Mouse (Mus musculus): ENCODE results near the gene Fbxo42. TPM values are rescaled to one million over a fixed set of nuclear protein-coding genes. Genes with fewer than 3 reads are reported as not detected.

Gene Fbxo42
- polyA plus RNA-seq (2017; shearing (Covaris generic)) = 22.4 TPM

GRCm38 (mm10) chr4:141147112-141148008, at the start of gene Fbxo42:
Fbxo42 (plus strand) TSS chr4:141147913.

DNA sequence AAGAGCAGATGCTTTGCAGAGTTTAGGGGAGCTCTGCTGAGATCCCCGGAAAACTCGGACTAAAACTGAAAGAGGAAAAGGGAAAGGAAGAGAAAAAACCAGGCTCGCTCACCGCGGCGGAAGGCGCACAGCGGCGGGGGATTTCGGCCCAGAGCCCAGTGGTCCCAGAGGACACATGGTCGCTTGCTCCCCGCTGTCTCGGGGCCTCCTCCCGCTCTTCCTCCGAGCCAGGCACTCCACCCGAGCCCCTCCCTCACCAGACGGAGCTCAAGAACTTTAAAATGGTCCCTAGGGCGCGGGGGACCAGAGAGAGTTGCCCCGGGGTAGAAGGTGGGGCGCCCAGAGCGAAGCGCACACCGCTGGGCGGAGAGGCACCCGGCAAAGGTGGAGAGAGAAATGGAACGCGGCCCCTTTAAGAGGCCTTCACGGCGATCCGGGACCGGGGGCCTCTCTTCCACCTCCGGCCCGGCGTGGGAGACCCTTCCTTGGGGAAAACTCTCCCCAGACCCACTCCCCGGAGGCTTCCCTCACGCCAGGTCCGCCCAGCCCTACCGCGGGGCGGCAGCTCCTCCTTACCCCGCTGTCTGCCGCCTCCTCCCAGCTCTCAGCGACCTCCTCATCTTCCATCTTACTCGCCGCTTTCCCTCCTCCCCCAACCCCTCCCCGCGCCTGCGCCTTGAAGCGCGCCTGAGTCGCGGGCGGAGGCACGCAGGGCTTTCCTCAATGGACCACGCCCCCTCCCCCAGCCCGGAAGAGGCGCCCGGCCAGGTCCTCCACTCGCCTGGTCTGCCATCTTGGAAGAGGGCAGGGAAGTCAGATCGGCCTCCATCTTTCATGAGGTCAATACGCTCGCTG, 8.4 kb upstream of the Fbxo42 start, which contains the start of gene Szrd1:
Gene Szrd1, minus strand, starts transcription at position 660 of the 855 bp plus-strand sequence.

DNA sequence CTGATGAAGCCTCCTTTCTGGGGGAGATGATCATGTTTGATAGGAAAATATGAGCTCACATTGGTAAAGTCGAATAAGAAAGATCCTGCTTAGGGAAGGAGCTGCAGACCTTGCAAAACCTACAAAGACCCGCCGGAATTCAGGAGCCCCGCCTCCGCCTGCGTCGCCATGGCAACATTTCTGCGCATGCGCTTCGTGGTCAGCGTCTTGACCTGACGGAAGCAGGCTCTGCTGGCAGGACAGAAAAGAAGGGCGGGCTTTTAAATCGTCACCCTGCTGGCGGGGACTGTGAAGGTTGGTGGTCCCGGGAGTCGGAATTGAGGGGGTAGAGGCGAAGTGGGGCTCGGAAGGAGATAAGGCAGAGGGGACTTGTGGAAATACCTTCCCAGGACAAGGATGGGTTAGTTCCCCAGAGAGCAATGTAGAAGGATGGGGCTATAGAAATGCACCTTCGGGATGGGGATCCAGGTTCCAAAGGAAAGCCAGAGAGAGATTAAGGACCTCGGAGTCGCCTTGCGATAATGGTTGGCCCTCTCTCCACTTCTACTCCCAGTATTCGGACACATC, 66.1 kb downstream of the Fbxo42 start, which contains the start of gene Rsg1:
Gene Rsg1, plus strand, starts transcription at position 187 of the 567 bp plus-strand sequence.

DNA sequence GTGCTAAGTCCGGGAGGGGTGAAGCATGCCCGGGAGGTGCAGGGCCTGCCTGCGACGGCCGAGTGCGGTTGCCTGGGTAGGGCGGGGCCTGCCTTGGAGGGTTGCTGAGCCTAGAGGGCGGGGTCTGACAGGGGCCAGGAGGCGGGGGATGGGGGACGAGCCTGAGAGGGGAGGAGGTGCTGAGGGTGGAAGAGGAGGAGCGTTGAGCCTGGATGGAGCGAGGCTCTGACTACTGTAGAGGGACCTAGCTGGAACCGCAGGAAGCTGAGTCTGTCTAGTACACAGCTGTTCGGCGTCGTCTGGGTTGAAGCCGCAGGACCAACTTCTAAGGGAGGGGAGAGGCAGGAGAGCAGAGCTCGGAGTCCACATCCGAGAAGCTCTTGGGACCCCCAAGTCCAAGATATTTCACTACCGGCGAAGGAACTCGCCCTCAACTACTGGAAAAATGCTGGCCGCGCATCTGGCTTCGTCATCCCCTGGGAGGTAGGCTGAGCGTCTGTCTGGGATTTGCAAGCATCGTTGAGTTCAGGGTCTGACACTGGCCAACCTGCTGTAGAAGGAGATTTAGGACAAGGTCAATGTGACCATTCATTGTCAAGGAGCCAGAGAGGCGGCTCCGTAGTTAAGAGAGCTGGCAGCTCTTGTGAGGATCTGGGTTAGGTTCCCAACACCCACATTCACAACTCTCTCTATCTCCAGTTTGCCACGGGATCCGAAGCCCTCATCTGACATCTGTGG, 91.8 kb downstream of the Fbxo42 start, which contains the start of gene Arhgef19:
Gene Arhgef19, plus strand, starts transcription at position 112 of the 738 bp plus-strand sequence.

Other genes starting within 250 kb of the Fbxo42 start
- 13.2 TPM for gene Padi2, start 241.6 kb upstream of the Fbxo42 start, polyA plus RNA-seq (2017; shearing (Covaris generic))
- gene Sdhb, start 186.7 kb upstream of the Fbxo42 start, polyA plus RNA-seq (2017; shearing (Covaris generic)) = 268 TPM
- gene Atp13a2, start 161.0 kb upstream of the Fbxo42 start, polyA plus RNA-seq (2017; shearing (Covaris generic)) = 58.0 TPM
- not detected for gene Mfap2, start 137.5 kb upstream of the Fbxo42 start, polyA plus RNA-seq (2017; shearing (Covaris generic))
- gene Crocc, start 87.4 kb upstream of the Fbxo42 start, polyA plus RNA-seq (2017; shearing (Covaris generic)) = 5.6 TPM
- 141 TPM for gene Necap2, start 69.6 kb upstream of the Fbxo42 start, polyA plus RNA-seq (2017; shearing (Covaris generic))
- 0.49 TPM for gene Spata21, start 59.6 kb upstream of the Fbxo42 start, polyA plus RNA-seq (2017; shearing (Covaris generic))
- gene Szrd1, start 8.1 kb upstream of the Fbxo42 start, polyA plus RNA-seq (2017; shearing (Covaris generic)) = 62.5 TPM
- 5.5 TPM for gene Rsg1, start 66.0 kb downstream of the Fbxo42 start, polyA plus RNA-seq (2017; shearing (Covaris generic))
- not detected for gene Arhgef19, start 91.6 kb downstream of the Fbxo42 start, polyA plus RNA-seq (2017; shearing (Covaris generic))
- gene Epha2, start 153.3 kb downstream of the Fbxo42 start, polyA plus RNA-seq (2017; shearing (Covaris generic)) = not detected
- gene Fam131c, start 220.3 kb downstream of the Fbxo42 start, polyA plus RNA-seq (2017; shearing (Covaris generic)) = not detected

Measured in CD4-positive, CD25-positive, alpha-beta regulatory T cell (primary cell).